Mouse (Mus musculus) monocyte, adult 5-6 weeks (primary cell): ENCODE results near the gene Chn1. TPM values are rescaled to one million over a fixed set of nuclear protein-coding genes. Genes with fewer than 3 reads are reported as not detected.
A peak's percentile ranks its signal among the peaks of the same experiment; 100 is the strongest.

Experiments
- ATAC-seq: fragments of 153-309, 156-312 bp; replicated peaks from 2 replicates; pipeline ENCODE4 v1.8.0; 2017; ENCODE audit warnings: mild to moderate bottlenecking; ENCODE audit not compliant: low TSS enrichment, insufficient number of reproducible peaks, severe bottlenecking, poor library complexity, low FRiP score
- total RNA-seq: library from RNA; stranded (forward); fragments of 200-1000, 200-491, 200-594 nt; gene quantifications from 3 replicates; pipeline ENCODE4 v1.2.3, GENCODE M21; 2017

Gene Chn1
- total RNA-seq, 1 experiment from 2014 or later = not detected

DNA sequence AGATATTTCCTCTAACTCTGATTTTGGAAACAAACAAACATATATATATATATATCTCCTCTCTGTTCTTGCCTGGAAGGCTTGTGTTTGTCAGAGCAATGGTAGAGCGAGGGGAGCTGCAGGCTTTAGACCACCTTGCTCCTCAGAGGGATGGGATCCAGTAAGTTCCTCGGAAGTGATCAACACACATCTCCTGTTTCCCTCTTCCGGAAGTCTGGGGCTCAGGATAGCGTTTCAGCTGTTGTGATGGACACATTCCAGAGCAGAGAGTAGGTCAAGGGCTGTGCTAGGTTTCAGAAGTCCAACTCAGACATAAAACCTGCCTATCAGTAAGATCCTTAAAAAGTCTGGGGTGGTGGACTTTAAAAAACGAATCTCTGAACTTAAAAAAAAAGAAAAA is 196.0 kb downstream of the Chn1 start:
- no peak for ATAC-seq

DNA sequence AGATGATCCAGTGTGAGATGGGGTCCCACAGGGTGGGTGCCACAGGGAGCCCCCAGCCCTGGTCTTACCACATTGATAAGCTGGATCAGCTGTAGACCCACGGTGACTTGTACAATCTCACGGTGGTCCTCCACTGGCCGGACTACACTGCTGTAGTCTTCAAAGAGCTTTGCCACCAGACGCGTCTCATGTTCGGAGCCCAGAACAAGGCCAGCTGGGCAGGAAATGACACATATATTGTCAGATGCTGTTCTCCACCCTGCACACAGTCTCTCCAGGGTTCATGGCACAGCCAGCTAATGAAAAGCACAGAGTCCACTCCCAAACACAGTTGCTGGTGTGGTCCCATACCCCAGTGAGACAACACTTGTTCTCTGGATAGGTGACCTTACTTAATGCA is 200.7 kb downstream of the Chn1 start:
- ATAC-seq = no peak

DNA sequence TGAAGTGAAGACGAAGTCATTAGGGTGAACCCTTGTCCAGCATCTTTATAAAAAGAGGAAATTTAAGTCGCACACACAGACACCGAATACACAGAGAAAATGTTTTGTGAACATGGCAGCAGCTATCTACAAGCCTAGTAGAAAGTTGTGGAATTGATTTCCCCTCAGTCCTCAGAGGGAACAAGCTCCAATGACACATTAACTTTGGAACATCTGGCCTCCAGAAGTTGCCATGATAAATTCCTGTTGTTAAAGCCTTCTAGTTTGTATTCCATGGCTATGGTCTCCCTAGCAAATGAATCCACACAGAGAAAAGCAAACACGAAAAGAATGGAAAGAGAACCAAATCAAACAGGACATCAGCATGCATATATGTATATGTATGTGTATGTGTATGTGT is 201.6 kb downstream of the Chn1 start:
- no peak for ATAC-seq

DNA sequence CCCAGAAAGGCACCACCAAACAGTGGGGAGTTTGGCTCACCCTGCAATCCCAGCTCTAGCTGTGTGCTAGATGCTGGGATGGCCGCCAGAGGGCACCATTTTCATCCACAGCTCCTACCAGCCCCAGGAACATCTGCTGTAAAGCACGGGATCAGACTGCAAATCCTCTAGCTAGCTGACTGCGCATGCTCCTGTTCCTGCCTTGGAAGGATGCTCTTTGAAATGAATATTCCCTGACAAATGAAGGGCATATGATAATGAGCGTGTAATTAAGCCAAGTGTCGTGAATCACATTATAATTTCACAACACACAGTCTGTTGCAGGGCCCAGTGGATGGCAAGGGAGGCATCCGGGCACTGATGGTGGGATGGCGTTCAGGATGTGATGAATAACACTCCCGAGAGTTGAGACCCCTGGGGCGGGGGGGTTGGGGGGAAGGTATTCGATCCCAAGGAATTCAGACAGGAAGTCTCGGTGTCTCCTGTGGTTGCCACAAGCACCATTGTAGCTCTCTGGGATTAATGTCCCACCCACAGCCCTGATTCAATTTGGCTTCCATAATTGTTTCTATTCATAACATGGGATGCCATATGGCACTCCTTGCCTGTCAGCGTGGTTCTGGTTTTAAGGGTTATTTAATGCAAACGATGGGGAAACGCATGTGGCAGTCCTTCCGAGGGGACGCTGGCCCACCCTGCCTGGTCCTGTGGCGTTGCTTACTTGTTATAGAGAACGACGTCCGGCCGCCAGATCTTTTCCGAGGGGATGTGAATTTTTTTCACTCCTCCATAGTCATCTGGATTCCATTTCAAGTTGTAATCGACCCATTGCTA is 202.4 kb downstream of the Chn1 start:
- peak; percentile 59; the same call in 1 of the 2 replicates for ATAC-seq

DNA sequence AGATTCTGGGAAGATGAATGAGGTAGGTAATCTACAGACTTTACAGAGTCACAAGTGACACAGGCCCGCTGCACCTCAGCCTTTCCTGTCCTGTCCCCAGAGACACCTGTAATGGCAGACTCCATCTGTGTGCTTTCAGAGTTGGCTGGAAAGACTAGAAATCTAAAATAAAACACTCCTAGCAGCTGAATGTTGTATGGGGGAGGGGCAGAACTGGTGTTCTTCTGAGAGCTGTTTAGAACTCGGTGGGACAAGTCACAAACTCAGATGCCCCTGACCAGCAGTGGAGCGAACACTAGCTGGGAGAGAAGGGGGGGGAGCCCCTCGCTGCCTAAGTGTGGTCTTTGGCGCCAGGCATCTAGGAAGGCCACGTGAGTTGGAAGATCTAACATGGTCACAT is 203.2 kb downstream of the Chn1 start:
- no peak for ATAC-seq

DNA sequence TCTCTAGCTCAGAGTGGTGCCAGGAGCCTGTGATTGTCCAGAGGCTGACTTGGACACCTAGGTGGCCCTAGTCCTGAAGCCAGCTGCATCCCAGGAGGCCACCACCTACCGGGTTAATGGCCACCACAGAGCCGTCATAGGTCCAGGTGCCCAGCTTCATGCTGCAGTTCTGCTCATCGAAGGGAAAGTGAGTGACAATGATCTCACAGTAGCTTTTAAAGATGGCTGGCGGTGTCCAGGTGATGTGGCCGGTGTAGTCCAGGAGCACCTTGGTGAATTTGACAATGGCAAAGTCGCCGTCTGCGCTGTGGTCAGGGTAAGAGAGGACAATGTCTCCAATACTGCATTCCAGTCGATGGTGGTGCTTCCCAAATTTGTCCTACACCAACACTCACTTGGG is 203.8 kb downstream of the Chn1 start:
- ATAC-seq = no peak

DNA sequence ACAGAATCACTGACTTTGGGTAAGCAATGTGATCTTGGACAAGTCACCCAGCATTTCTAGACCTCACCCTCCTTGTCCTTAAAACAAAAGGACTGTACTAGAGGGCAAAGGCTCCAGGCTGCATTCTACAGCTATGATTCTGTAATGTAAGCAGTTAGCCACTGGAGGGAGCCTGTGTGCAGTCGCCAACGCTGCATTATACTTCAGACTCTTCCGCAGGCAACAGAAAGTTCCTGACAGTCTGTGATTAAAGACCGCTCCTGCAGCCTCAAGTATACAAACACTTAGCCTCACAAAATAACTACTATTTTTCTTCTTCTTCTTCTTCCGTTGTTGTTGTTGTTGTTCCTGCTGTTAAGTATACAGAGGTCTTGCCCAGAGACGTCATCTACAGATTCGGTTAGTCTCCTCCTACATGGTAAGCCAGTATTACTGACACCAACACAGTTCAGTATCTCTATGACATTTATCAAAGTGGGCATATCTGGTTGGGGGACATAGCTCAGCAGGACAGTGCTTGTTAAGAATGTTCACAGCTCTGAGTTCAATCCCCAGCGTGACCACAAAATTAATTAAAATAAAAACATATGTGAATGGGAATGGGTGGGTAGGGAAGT is 208.0 kb downstream of the Chn1 start:
- ATAC-seq = peak; percentile 91

DNA sequence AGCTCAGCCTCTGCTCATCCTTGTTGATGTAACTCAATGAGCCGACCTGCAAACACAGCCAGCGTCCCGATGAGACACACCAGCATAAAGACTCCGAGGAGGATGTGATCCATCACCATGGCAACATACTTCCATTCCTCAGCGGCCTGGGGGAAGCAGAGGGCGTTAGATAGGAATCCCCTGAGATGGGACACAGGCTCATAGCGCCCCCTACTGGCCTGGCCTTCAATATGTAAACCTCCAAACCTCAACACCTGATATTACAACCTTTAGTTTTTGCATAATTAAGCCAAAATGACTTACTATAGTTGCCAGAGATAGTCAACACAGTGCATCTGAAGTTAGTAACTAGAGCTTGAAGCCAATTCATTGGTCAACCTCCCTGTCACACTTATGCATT is 209.0 kb downstream of the Chn1 start:
- 0 out of 2 replicates have a peak, but pooled peaks have one; percentile 27 for ATAC-seq

DNA sequence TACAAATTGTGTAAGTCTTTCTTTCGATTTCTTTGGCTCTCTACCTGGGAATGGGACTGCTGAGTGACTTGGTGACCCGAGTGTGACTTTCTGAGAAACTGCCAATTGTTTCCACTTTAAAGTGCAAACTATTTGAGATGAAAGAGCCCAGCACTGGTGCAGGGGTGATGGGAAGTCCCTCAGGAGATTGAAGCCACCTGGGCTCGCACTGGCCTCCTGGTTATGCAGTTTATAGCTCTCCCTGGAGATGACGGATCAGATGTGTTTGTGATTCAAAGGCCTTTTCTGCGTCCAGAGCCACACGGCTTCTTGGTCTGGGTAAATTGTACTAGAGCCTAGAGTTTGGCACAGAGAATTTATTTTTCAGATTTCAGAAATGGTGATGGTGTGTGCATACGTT is 211.5 kb downstream of the Chn1 start:
- ATAC-seq = no peak

DNA sequence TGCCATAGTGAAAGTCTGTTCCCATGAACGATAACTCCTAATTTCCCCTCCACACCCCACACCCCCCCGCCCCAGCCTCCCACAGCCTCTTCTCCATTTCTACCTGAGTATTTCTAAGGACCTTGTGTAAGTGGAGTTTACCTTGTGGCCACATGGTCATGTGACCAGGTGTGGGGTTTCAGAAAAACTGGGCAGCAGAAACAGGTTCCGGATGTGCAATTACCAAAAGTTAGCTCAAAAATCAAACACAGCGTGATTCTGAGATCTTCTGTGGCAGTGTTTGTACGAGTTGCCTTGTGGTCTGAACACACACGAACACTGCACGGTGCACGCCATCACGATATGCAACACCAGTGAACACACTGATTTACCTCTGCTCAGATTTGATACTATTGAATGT is 212.5 kb downstream of the Chn1 start:
- ATAC-seq = no peak

DNA sequence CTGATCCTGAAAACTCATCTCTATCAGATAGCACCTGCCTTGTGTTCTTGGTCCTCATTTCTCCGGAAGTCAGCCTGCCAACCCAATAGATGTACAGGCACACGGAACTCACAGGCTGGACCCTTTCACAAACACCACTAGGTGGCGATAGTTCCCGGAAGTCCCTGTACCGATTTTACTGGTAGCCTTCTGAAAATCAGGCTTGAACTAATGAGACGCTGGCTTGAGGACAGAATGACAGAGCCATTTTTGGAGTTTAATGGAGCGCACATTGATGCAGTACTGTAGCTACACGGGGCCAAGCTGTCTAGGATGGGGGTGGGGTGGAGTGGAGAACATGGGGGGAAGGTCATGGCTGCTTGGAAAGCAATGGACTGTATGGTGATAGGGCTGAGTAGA is 213.5 kb downstream of the Chn1 start:
- peak; percentile 77 for ATAC-seq

DNA sequence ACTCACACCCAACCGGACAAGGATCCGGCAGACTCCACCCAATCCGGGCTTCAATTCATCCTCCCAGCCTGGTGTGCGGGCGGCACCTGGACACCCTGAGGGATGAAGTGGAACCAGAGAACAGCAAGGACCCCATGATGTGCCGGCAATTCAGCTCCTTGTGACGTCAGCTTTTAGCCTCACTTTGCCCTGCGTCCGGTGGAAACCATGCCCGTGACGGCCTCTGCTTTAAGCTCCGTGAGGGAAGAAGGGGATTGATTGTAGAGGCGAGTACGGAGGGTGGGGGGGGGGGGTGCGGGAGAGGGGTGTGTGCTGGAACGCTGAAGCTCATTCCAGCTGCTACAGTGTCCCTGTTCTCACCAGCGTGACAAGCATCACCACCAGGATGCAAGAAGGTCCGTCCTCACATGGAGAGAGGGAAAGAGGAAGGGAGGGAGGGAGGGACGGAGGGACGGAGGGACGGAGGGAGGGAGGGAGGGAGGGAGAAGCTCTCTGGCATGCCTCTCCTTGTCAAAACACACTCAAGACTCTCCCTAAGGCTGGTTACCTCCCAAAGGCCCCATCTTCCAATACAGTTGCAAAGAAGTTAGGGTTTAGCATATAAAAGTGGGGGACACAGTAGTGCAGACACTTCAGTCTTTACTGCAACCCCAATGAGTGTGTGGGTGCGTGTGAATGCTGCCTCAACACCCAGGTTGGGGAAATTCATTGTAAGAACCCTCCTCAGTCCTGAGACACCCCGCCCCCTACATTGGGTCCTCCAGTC is 214.1 kb downstream of the Chn1 start:
- no peak for ATAC-seq

Other genes with a start within 250 kb of the Chn1 start
- 52.9 to 98.6 TPM (median 54.2 TPM) in 3 replicates for gene Wipf1, start 245.6 kb downstream of the Chn1 start, total RNA-seq
- not detected in 3 replicates for gene Chrna1, start 195.0 kb downstream of the Chn1 start, total RNA-seq
- gene Atf2, start 117.3 kb upstream of the Chn1 start, total RNA-seq = 40.6 to 51.3 TPM (median 44.1 TPM) in 3 replicates
- 92.9 to 108 TPM (median 102 TPM) in 3 replicates for gene Atp5g3, start 136.0 kb upstream of the Chn1 start, total RNA-seq